Mouse (Mus musculus) layer of hippocampus, postnatal 10 days (tissue): ENCODE results near the gene Fez2. TPM values are rescaled to one million over a fixed set of nuclear protein-coding genes. Genes with fewer than 3 reads are reported as not detected.

ENCODE experiments used
- DNase-seq, 2 experiments: peaks; one replicate each; pipeline ENCODE4 v3.0.0; 2021; ENCODE audit warnings: low spot score in 2 of 2
- long read RNA-seq: library from polyadenylated mRNA; stranded (forward); transcript quantifications from one replicate; pipeline ENCODE4 v2.0.0, GENCODE M21; 2023
- total RNA-seq, 2 experiments: library from RNA; stranded (reverse); gene quantifications; 2 replicates each; pipeline ENCODE4 v1.2.3; 2021

Fez2 gene
- 10 to 100 TPM; 38.2 to 40.4 TPM for total RNA-seq
- long read RNA-seq, transcript Fez2-201 (8 exons, 1,939 nt): minor isoform, 25 of 99 reads
- long read RNA-seq, transcript Fez2-202 (9 exons, 2,041 nt): major isoform, 52 of 99 reads
- long read RNA-seq, partial matches to known transcripts: 4 of 99 reads
- long read RNA-seq, other reads (novel, unspliced or antisense): 18 of 99 reads

- DNase-seq: peak; percentile 93 to 96
These were observed at the start of gene Fez2 for GRCm38 (mm10) chr17:78417381-78418281. Gene Fez2 (minus strand): TSS chr17:78418152.

- peak; percentile 10 to 28 for DNase-seq
These were observed 47.5 kb upstream of the Fez2 start for GRCm38 (mm10) chr17:78465500-78465899.

- DNase-seq: no peak
These were observed 47.1 kb upstream of the Fez2 start for GRCm38 (mm10) chr17:78465071-78465470.

GRCm38 (mm10) chr17:78460140-78460539, 42.2 kb upstream of the Fez2 start:
- DNase-seq: no peak

GRCm38 (mm10) chr17:78455556-78455955, 37.6 kb upstream of the Fez2 start:
- no peak for DNase-seq

GRCm38 (mm10) chr17:78455114-78455513, 37.2 kb upstream of the Fez2 start:
- DNase-seq: peak; percentile 62 to 76

GRCm38 (mm10) chr17:78454189-78454977, 36.4 kb upstream of the Fez2 start:
- DNase-seq: peak; percentile 8 to 46

GRCm38 (mm10) chr17:78453529-78453928, 35.6 kb upstream of the Fez2 start:
- no peak for DNase-seq

- DNase-seq: no peak
These were observed 33.9 kb upstream of the Fez2 start for GRCm38 (mm10) chr17:78451886-78452285.

GRCm38 (mm10) chr17:78451332-78451793, 33.4 kb upstream of the Fez2 start:
- DNase-seq: no peak

GRCm38 (mm10) chr17:78449635-78450197, 31.8 kb upstream of the Fez2 start:
- no peak for DNase-seq

GRCm38 (mm10) chr17:78444826-78445225, 26.9 kb upstream of the Fez2 start:
- no peak for DNase-seq

GRCm38 (mm10) chr17:78440771-78441170, 22.8 kb upstream of the Fez2 start:
- DNase-seq: no peak

GRCm38 (mm10) chr17:78437161-78437560, 19.2 kb upstream of the Fez2 start:
- no peak for DNase-seq

GRCm38 (mm10) chr17:78435661-78436060, 17.7 kb upstream of the Fez2 start:
- no peak for DNase-seq

- peak; percentile 36 to 56 for DNase-seq
These were observed 16.8 kb upstream of the Fez2 start for GRCm38 (mm10) chr17:78434746-78435145.

GRCm38 (mm10) chr17:78430374-78430773, 12.4 kb upstream of the Fez2 start:
- DNase-seq: no peak

- no peak for DNase-seq
These were observed 11.1 kb upstream of the Fez2 start for GRCm38 (mm10) chr17:78429051-78429450.

- no peak for DNase-seq
These were observed 7.1 kb upstream of the Fez2 start for GRCm38 (mm10) chr17:78425026-78425425.

GRCm38 (mm10) chr17:78419216-78419615, 1.3 kb upstream of the Fez2 start:
- DNase-seq: no peak

- no peak for DNase-seq
These were observed 2.7 kb downstream of the Fez2 start for GRCm38 (mm10) chr17:78415255-78415654.
